ENCODE assay signal across 7 mouse cellular contexts in the genomic region with DNA sequence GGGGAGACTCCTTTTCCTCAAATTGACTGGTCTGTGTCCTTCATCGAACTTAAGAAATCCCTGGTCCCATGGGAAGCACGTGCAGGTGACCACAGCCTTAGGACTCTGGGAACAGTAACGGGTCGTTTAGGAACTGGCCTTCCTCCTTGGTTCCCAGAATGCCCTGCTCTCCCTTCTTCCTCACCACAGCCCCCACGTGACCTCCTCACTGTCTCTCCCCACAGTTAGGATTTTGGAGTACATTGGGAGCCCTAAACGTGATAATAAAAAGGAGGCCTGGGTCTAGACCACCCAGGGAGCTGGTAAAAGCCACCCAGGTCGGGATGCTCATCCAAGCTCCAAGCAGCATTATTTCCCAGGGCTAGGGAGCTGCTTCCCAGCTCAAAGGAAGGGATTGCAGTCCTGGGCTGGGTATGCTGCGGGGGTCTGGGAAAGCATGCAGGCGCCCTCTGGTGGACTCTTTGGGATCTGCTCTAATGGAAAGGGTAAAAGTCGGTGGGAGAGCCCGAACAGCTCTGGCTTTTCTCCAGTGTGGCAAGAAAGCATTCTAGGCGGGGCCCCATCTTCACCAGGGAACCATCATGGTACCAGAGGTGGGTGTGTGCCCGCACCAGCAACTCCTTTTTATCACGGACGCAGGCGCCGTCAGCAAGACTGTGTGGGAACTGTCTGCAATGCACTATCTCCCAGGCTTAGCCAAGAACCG. TPM values are rescaled to one million over a fixed set of nuclear protein-coding genes. Genes with fewer than 3 reads are reported as not detected.
A peak's percentile ranks its signal among the peaks of the same experiment; 100 is the strongest.
DNase-seq lines count a peak whose midpoint lies in the region; ATAC-seq lines count a peak whose summit lies in the region.

No protein-coding gene starts in this region.

- H3K27me3 ChIP-seq in hindbrain, embryonic 16.5 days (replicated peaks; ENCODE audit: control insufficient read depth, insufficient read depth, low read length): no peaks in the 10 kb centered on the region

- intact Hi-C loops in left cerebral cortex, postnatal 25 days (cut with DNase I): loop anchor here (5.0 kb wide), 1 partner anchor 40 kb away; no protein-coding TSS in a partner anchor

- peak; percentile 82 for ATAC-seq in hindbrain, embryonic 16.5 days
- peak; percentile 76 for ATAC-seq in megakaryocyte-erythroid progenitor cell, adult 5-6 weeks (replicated peaks; ENCODE audit: low FRiP score, low TSS enrichment, poor library complexity, severe bottlenecking)

- peak overlapping the region; percentile 25 for H3K4me2 ChIP-seq in hindbrain, embryonic 16.5 days (ENCODE audit: low read length)

- H3K4me1 ChIP-seq in hindbrain, embryonic 16.5 days (ENCODE audit: control insufficient read depth, insufficient read depth, low read depth, low read length): 0 out of 2 replicates have a peak, but pooled peaks cover 3% of the 10 kb centered on the region

- H3K27ac ChIP-seq in hindbrain, embryonic 16.5 days (ENCODE audit: low read depth, low read length): no peak overlapping the region

- no peak overlapping the region for H3K4me3 ChIP-seq in hindbrain, embryonic 16.5 days (ENCODE audit: low read length)

- peak; percentile 50 for DNase-seq in WW6 (ENCODE audit: low read depth, low spot score)
- peak; percentile 87 to 90 for DNase-seq in cerebellum, postnatal 4 days (ENCODE audit: low spot score in 2 of 2)
- peak; percentile 63 to 67 for DNase-seq in gastrocnemius, adult 8-10 months (ENCODE audit: low spot score in 2 of 2)
- DNase-seq in left cerebral cortex, postnatal 25 days (ENCODE audit: low spot score in 2 of 2): peak; percentile 74 to 81
- peak; percentile 51 for DNase-seq in spleen, adult 12 weeks (ENCODE audit: low spot score)

- 21% methylated on average over 18 of the region's 18 CpGs for WGBS in hindbrain, embryonic 16.5 days

- no peak overlapping the region for H3K9ac ChIP-seq in hindbrain, embryonic 16.5 days (ENCODE audit: low read depth, low read length)

- H3K36me3 ChIP-seq in hindbrain, embryonic 16.5 days (ENCODE audit: control insufficient read depth, insufficient read depth, low read length): no peaks in the 10 kb centered on the region

- H3K9me3 ChIP-seq in hindbrain, embryonic 16.5 days (ENCODE audit: control insufficient read depth, low read length): no peaks in the 10 kb centered on the region

RNA-seq across cellular contexts. Expression of gene Asb2, which starts 12.0 kb away (rescaled TPM):
- total RNA-seq in gastrocnemius, adult 8-10 months (2022): 100 to 1,000 TPM; 524 to 740 (median 599) TPM
- 1.4 and 2.1 TPM in 2 replicates for polyA plus RNA-seq in hindbrain, embryonic 16.5 days (2015; fragmentation: Nextera tagmentation; extraction: Ambion mirVana)
- total RNA-seq in left cerebral cortex, postnatal 25 days (2021): 1 to 10 TPM; 2.7 to 3.4 TPM
- total RNA-seq in megakaryocyte-erythroid progenitor cell, adult 5-6 weeks (2014; fragmentation: Nextera tagmentation): 3.5 TPM in 1 of 2 replicates, not detected in the other
- total RNA-seq in megakaryocyte-erythroid progenitor cell, adult 5-6 weeks (2017): 0.38 TPM in 1 of 2 replicates, not detected in the other

RNA-seq across cellular contexts. Expression of gene Otub2, which starts 20.7 kb away (rescaled TPM):
- 10 to 100 TPM in 1 of 4 experiments, 1 to 10 TPM in 3; 5.3 to 20.3 (median 7.7) TPM for total RNA-seq in gastrocnemius, adult 8-10 months (2022)
- polyA plus RNA-seq in hindbrain, embryonic 16.5 days (2015; fragmentation: Nextera tagmentation; extraction: Ambion mirVana): 23.4 and 23.7 TPM in 2 replicates
- 10 to 100 TPM; 32.9 to 42.8 TPM for total RNA-seq in left cerebral cortex, postnatal 25 days (2021)
- total RNA-seq in megakaryocyte-erythroid progenitor cell, adult 5-6 weeks (2014; fragmentation: Nextera tagmentation): 10.4 and 11.9 TPM in 2 replicates
- total RNA-seq in megakaryocyte-erythroid progenitor cell, adult 5-6 weeks (2017): 3.0 and 7.1 TPM in 2 replicates

RNA-seq across cellular contexts. Expression of gene 9330161L09Rik, which starts 39.8 kb away (rescaled TPM):
- total RNA-seq in gastrocnemius, adult 8-10 months (2022): 1 to 10 TPM in 2 of 4 experiments, under 1 TPM in 1, not detected in 1; 0.99 to 1.2 (median 1.2) TPM
- 0.93 and 1.4 TPM in 2 replicates for polyA plus RNA-seq in hindbrain, embryonic 16.5 days (2015; fragmentation: Nextera tagmentation; extraction: Ambion mirVana)
- total RNA-seq in left cerebral cortex, postnatal 25 days (2021): 1 to 10 TPM; 2.2 to 2.5 TPM
- total RNA-seq in megakaryocyte-erythroid progenitor cell, adult 5-6 weeks (2014; fragmentation: Nextera tagmentation): 2.7 and 3.8 TPM in 2 replicates
- total RNA-seq in megakaryocyte-erythroid progenitor cell, adult 5-6 weeks (2017): 0.94 and 2.7 TPM in 2 replicates

RNA-seq across cellular contexts. Expression of gene Fam181a, which starts 57.0 kb away (rescaled TPM):
- not detected for total RNA-seq in gastrocnemius, adult 8-10 months (2022)
- 5.6 and 6.0 TPM in 2 replicates for polyA plus RNA-seq in hindbrain, embryonic 16.5 days (2015; fragmentation: Nextera tagmentation; extraction: Ambion mirVana)
- 1 to 10 TPM; 1.5 to 2.7 TPM for total RNA-seq in left cerebral cortex, postnatal 25 days (2021)
- not detected in 2 replicates for total RNA-seq in megakaryocyte-erythroid progenitor cell, adult 5-6 weeks (2014; fragmentation: Nextera tagmentation)
- total RNA-seq in megakaryocyte-erythroid progenitor cell, adult 5-6 weeks (2017): not detected in 2 replicates

RNA-seq across cellular contexts. Expression of gene Ddx24, which starts 57.9 kb away (rescaled TPM):
- 10 to 100 TPM; 79.0 to 94.0 (median 83.7) TPM for total RNA-seq in gastrocnemius, adult 8-10 months (2022)
- polyA plus RNA-seq in hindbrain, embryonic 16.5 days (2015; fragmentation: Nextera tagmentation; extraction: Ambion mirVana): 147 and 159 TPM in 2 replicates
- total RNA-seq in left cerebral cortex, postnatal 25 days (2021): 100 to 1,000 TPM; 213 to 218 TPM
- total RNA-seq in megakaryocyte-erythroid progenitor cell, adult 5-6 weeks (2014; fragmentation: Nextera tagmentation): 89.8 and 108 TPM in 2 replicates
- total RNA-seq in megakaryocyte-erythroid progenitor cell, adult 5-6 weeks (2017): 120 and 127 TPM in 2 replicates

Comparison
In these comparisons a context has a peak if more than half of its experiments do, and no peak if none do; other contexts are left out.
1. RNA of gene Asb2, which starts 12.0 kb away (total RNA-seq): 524 to 740 TPM in gastrocnemius, adult 8-10 months; 2.7 to 3.4 TPM in left cerebral cortex, postnatal 25 days and 0.38 to 3.5 TPM in megakaryocyte-erythroid progenitor cell, adult 5-6 weeks; every median in the first group is over 100 times any median in the second.
2. Peak in every context shown above with its lines, with median percentiles within 50 percentile points of each other: DNase-seq.